ENCODE assay signal across 22 mouse cellular contexts in genomic region chr11:66218469-66218868, GRCm38 (mm10). TPM values are rescaled to one million over a fixed set of nuclear protein-coding genes. Genes with fewer than 3 reads are reported as not detected.
DNase-seq lines count a peak whose midpoint lies in the region.
"Had no signal": no experiment of that assay in that cellular context is flagged by ENCODE, and none has a peak within 500 bp of the region (broad histone marks: within the 10 kb centered on the region; RNA-seq: fewer than 3 reads in every experiment).

No protein-coding gene starts in this region.

- DNase-seq in heart, adult 11 months, result peak; percentile 11
- no peak for DNase-seq in heart, postnatal 10 days
- DNase-seq in right cerebral cortex, adult 18-20 months, result peak; percentile 44
- no peak for DNase-seq in right cerebral cortex, postnatal 4 days
- peak; percentile 9 to 34 for DNase-seq in left cerebral cortex, adult 18-20 months (ENCODE audit: low spot score in 2 of 2)
- DNase-seq in right cerebral cortex, postnatal 36 days (ENCODE audit: low spot score in 2 of 2), result peak; percentile 25 to 50
- no peak for DNase-seq in kidney, postnatal 4 days
- no peak for DNase-seq in urinary bladder, postnatal 10 days (ENCODE audit: low spot score)
- DNase-seq: adrenal gland, postnatal 14 days; cerebellum, adult 11-12 months; cerebellum, postnatal 10 days; gastrocnemius, postnatal 25 days; heart, adult 18-20 months; heart, postnatal 4 days; kidney, adult 11 months; kidney, postnatal 14 days; liver, postnatal 0 days; thymus, postnatal 14 days had no signal

- intact Hi-C loops in heart, postnatal 10 days (cut with DNase I), result no loop called here

RNA-seq across cellular contexts. Expression of gene Dnah9, which starts 50.1 kb away (rescaled TPM):
- total RNA-seq in heart, postnatal 10 days (2021), result under 1 TPM in 1 of 2 experiments, not detected in 1; 0.10 TPM
- total RNA-seq in left cerebral cortex, adult 18-20 months (2021), result 1 to 10 TPM; 2.1 to 2.3 TPM
- total RNA-seq: adrenal gland, postnatal 14 days; common myeloid progenitor, adult 5-6 weeks; gastrocnemius, adult 18-20 months; gastrocnemius, postnatal 25 days; heart, postnatal 4 days; megakaryocyte-erythroid progenitor cell, adult 5-6 weeks; monocyte, adult 5-6 weeks had no signal

Comparison
In these comparisons a context has a peak if more than half of its experiments do, and no peak if none do; other contexts are left out.
1. DNase-seq: peak in heart, adult 11 months (single experiment), right cerebral cortex, adult 18-20 months (single experiment), left cerebral cortex, adult 18-20 months (2 of 2) and right cerebral cortex, postnatal 36 days (2 of 2); none in heart, postnatal 10 days (0 of 2), right cerebral cortex, postnatal 4 days (single experiment), kidney, postnatal 4 days (0 of 2) and urinary bladder, postnatal 10 days (single experiment).